In the genomic region with DNA sequence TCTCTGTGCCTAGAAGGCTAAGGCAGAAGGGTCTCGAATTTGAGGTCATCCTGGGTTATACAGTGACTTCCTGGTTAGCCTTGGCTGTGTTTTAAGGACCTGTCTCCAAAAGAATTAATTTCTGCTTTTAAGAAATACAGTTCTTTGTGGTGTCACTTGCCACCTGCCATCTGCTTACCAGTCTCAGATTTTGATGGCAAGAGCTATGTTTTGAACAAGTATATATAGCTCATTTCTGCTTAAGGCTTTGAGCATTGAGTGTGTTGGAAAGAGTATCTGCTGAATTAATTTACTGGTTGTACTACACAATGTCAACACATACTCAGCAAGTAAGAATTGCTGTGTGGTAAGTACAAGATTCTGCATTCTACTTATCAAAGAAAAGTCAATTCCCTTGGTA, we compare ENCODE assay signal across 20 mouse cellular contexts. TPM values are rescaled to one million over a fixed set of nuclear protein-coding genes. Genes with fewer than 3 reads are reported as not detected.
A peak's percentile ranks its signal among the peaks of the same experiment; 100 is the strongest.
DNase-seq lines count a peak whose midpoint lies in the region; ATAC-seq and TF ChIP-seq lines count a peak whose summit lies in the region.
"Had no signal": no experiment of that assay in that cellular context is flagged by ENCODE, and none has a peak within 500 bp of the region (broad histone marks: within the 10 kb centered on the region; RNA-seq: fewer than 3 reads in every experiment).

No protein-coding gene starts in this region.

- ATAC-seq in forebrain, postnatal 0 days, result peak; percentile 93
- ATAC-seq in forebrain, embryonic 11.5 days (replicated peaks; ENCODE audit: low FRiP score), result no peak
- ATAC-seq: forebrain, embryonic 15.5 days had no signal

- H3K4me1 ChIP-seq in forebrain, postnatal 0 days (ENCODE audit: insufficient read depth), result no peaks in the 10 kb centered on the region
- H3K4me1 ChIP-seq in forebrain, embryonic 11.5 days (replicated peaks; ENCODE audit: control insufficient read depth, insufficient read depth, low read length), result no peaks in the 10 kb centered on the region
- H3K4me1 ChIP-seq: embryonic facial prominence, embryonic 10.5 days; embryonic facial prominence, embryonic 12.5 days; forebrain, embryonic 12.5 days; forebrain, embryonic 15.5 days had no signal

- no peak for TF ChIP-seq CTCF in forebrain, postnatal 0 days (IDR thresholded peaks at IDR 0.05; ENCODE audit: low read depth)

- no peak overlapping the region for H3K27ac ChIP-seq in forebrain, postnatal 0 days (ENCODE audit: low read depth, low read length)
- no peak overlapping the region for H3K27ac ChIP-seq in forebrain, embryonic 11.5 days (ENCODE audit: low read depth, low read length)
- H3K27ac ChIP-seq: embryonic facial prominence, embryonic 10.5 days; embryonic facial prominence, embryonic 12.5 days; forebrain, embryonic 12.5 days; forebrain, embryonic 15.5 days had no signal

- no peaks in the 10 kb centered on the region for H3K9me3 ChIP-seq in forebrain, postnatal 0 days (ENCODE audit: low read length)
- H3K9me3 ChIP-seq in forebrain, embryonic 11.5 days (ENCODE audit: control insufficient read depth, low read length), result no peaks in the 10 kb centered on the region
- H3K9me3 ChIP-seq: embryonic facial prominence, embryonic 10.5 days; embryonic facial prominence, embryonic 12.5 days; forebrain, embryonic 12.5 days; forebrain, embryonic 15.5 days had no signal

- no peak overlapping the region for H3K4me3 ChIP-seq in forebrain, postnatal 0 days (ENCODE audit: low read depth, low read length)
- no peak overlapping the region for H3K4me3 ChIP-seq in forebrain, embryonic 11.5 days (ENCODE audit: low read depth, low read length)
- H3K4me3 ChIP-seq: embryonic facial prominence, embryonic 10.5 days; embryonic facial prominence, embryonic 12.5 days; forebrain, embryonic 12.5 days; forebrain, embryonic 15.5 days had no signal

- no peaks in the 10 kb centered on the region for H3K36me3 ChIP-seq in forebrain, postnatal 0 days (ENCODE audit: insufficient read depth)
- no peaks in the 10 kb centered on the region for H3K36me3 ChIP-seq in forebrain, embryonic 11.5 days (ENCODE audit: control insufficient read depth, insufficient read depth, low read length)
- H3K36me3 ChIP-seq: embryonic facial prominence, embryonic 10.5 days; embryonic facial prominence, embryonic 12.5 days; forebrain, embryonic 12.5 days; forebrain, embryonic 15.5 days had no signal

- peak; percentile 59 for DNase-seq in forebrain, postnatal 0 days
- DNase-seq in forebrain, embryonic 11.5 days (ENCODE audit: low spot score), result no peak
- DNase-seq in frontal cortex, adult 2 months (ENCODE audit: extremely low spot score in 1 of 2, low spot score in 1 of 2), result peak; percentile 28 to 35
- DNase-seq in frontal cortex, postnatal 25 days (ENCODE audit: low spot score in 2 of 2), result no peak
- peak; percentile 15 for DNase-seq in right cerebral cortex, adult 18-20 months
- DNase-seq in right cerebral cortex, postnatal 4 days, result no peak
- DNase-seq in telencephalon, adult 2 months (ENCODE audit: low read depth, low spot score), result peak; percentile 42
- DNase-seq in spleen, postnatal 10 days (ENCODE audit: low spot score in 2 of 2), result no peak
- DNase-seq: adrenal gland, adult 2 months; adrenal gland, postnatal 10 days; adrenal gland, postnatal 25 days; cerebellum, adult 11-12 months; cerebellum, adult 2 months; cerebellum, adult 9-10 months; cerebellum, postnatal 10 days; cerebellum, postnatal 25 days had no signal

- no peak overlapping the region for H3K4me2 ChIP-seq in forebrain, postnatal 0 days (ENCODE audit: low read depth)
- H3K4me2 ChIP-seq in forebrain, embryonic 11.5 days (ENCODE audit: low read depth, low read length, severe bottlenecking), result no peak overlapping the region
- H3K4me2 ChIP-seq: embryonic facial prominence, embryonic 12.5 days; forebrain, embryonic 12.5 days; forebrain, embryonic 15.5 days had no signal

- H3K9ac ChIP-seq in forebrain, postnatal 0 days, result no peak overlapping the region
- no peak overlapping the region for H3K9ac ChIP-seq in forebrain, embryonic 11.5 days (ENCODE audit: low read length)
- H3K9ac ChIP-seq: embryonic facial prominence, embryonic 12.5 days; forebrain, embryonic 12.5 days; forebrain, embryonic 15.5 days had no signal

- WGBS in forebrain, postnatal 0 days, result 54% methylated on average over 1 of the region's 1 CpGs
- WGBS in forebrain, embryonic 11.5 days, result 59% methylated on average over 1 of the region's 1 CpGs

- no peaks in the 10 kb centered on the region for H3K27me3 ChIP-seq in forebrain, postnatal 0 days (ENCODE audit: insufficient read depth, low read length)
- no peaks in the 10 kb centered on the region for H3K27me3 ChIP-seq in forebrain, embryonic 11.5 days (ENCODE audit: control insufficient read depth, insufficient read depth, low read length)
- H3K27me3 ChIP-seq: embryonic facial prominence, embryonic 12.5 days; forebrain, embryonic 12.5 days; forebrain, embryonic 15.5 days had no signal

RNA-seq across cellular contexts. Expression of a gene that starts 59.8 kb away (rescaled TPM):
- total RNA-seq in forebrain, postnatal 0 days (2014; rRNA removed), result 53.6 and 63.1 TPM in 2 replicates
- 54.6 and 65.3 TPM in 2 replicates for polyA plus RNA-seq in forebrain, postnatal 0 days (2015; fragmentation: Nextera tagmentation; extraction: Ambion mirVana)
- polyA plus RNA-seq in forebrain, embryonic 11.5 days (2014; fragmentation: Nextera tagmentation; extraction: Ambion mirVana), result 29.4 and 31.6 TPM in 2 replicates
- 37.4 and 37.6 TPM in 2 replicates for polyA plus RNA-seq in frontal cortex, adult 2 months (2012; rRNA removed)

RNA-seq across cellular contexts. Expression of a gene that starts 59.9 kb away (rescaled TPM):
- total RNA-seq in forebrain, postnatal 0 days (2014; rRNA removed), result 12.6 and 20.0 TPM in 2 replicates
- polyA plus RNA-seq in forebrain, postnatal 0 days (2015; fragmentation: Nextera tagmentation; extraction: Ambion mirVana), result 8.8 and 14.9 TPM in 2 replicates
- polyA plus RNA-seq in forebrain, embryonic 11.5 days (2014; fragmentation: Nextera tagmentation; extraction: Ambion mirVana), result 27.6 and 34.8 TPM in 2 replicates
- polyA plus RNA-seq in frontal cortex, adult 2 months (2012; rRNA removed), result 11.9 and 14.3 TPM in 2 replicates

Comparison
In these comparisons a context has a peak if more than half of its experiments do, and no peak if none do; other contexts are left out.
1. DNase-seq: peak in forebrain, postnatal 0 days (single experiment), frontal cortex, adult 2 months (2 of 2), right cerebral cortex, adult 18-20 months (single experiment) and telencephalon, adult 2 months (single experiment); none in forebrain, embryonic 11.5 days (single experiment), frontal cortex, postnatal 25 days (0 of 2), right cerebral cortex, postnatal 4 days (single experiment) and spleen, postnatal 10 days (0 of 2).